Mouse (Mus musculus) spleen, adult 10 weeks (tissue): Measurements from ENCODE around the gene Olfr308. TPM values are rescaled to one million over a fixed set of nuclear protein-coding genes. Genes with fewer than 3 reads are reported as not detected.

Experiments used
- polyA plus RNA-seq: library from polyadenylated mRNA; stranded (reverse); fragments of 350-450 nt; fragmentation: Illumina TruSeq; extraction: RNeasy Lipid Tissue Mini Kit (QIAGEN cat#74804); gene quantifications from one replicate; pipeline ENCODE4 v1.2.3, GENCODE M21; 2015; ENCODE audit warnings: low replicate concordance; ENCODE audit not compliant: insufficient read depth

The Olfr308 gene
- polyA plus RNA-seq: not detected

GRCm38 (mm10) chr7:86325530-86325929 is at the start of gene Olfr308:
Olfr308 (minus strand) TSS chr7:86325630.

GRCm38 (mm10) chr7:86366828-86367227 is 41.4 kb upstream of the Olfr308 start, which contains the start of gene Olfr305:
Olfr305 (minus strand) TSS chr7:86366928.

GRCm38 (mm10) chr7:86337486-86337885 is 12.1 kb upstream of the Olfr308 start, which contains the start of gene Olfr307:
Olfr307 (minus strand) TSS chr7:86337586.

GRCm38 (mm10) chr7:86313608-86314007 is 11.8 kb downstream of the Olfr308 start, which contains the start of gene Olfr309:
Olfr309 (minus strand) TSS chr7:86313708.

GRCm38 (mm10) chr7:86277072-86277471 is 48.4 kb downstream of the Olfr308 start, which contains the start of gene Olfr310:
Olfr310 (minus strand) TSS chr7:86277172.

Other genes with a start within 250 kb of the Olfr308 start
- gene Vmn2r75, start 153.9 kb downstream of the Olfr308 start, polyA plus RNA-seq: not detected
- not detected for gene Vmn2r76, start 79.3 kb downstream of the Olfr308 start, polyA plus RNA-seq
- gene Olfr310, start 48.5 kb downstream of the Olfr308 start, polyA plus RNA-seq: not detected
- not detected for gene Olfr309, start 11.9 kb downstream of the Olfr308 start, polyA plus RNA-seq
- gene Olfr307, start 12.0 kb upstream of the Olfr308 start, polyA plus RNA-seq: not detected
- gene Olfr305, start 41.3 kb upstream of the Olfr308 start, polyA plus RNA-seq: not detected
- not detected for gene Olfr304, start 61.0 kb upstream of the Olfr308 start, polyA plus RNA-seq
- not detected for gene Olfr303, start 72.2 kb upstream of the Olfr308 start, polyA plus RNA-seq
- not detected for gene Olfr301, start 78.2 kb upstream of the Olfr308 start, polyA plus RNA-seq
- gene Olfr299, start 134.3 kb upstream of the Olfr308 start, polyA plus RNA-seq: not detected
- not detected for gene Olfr298, start 166.9 kb upstream of the Olfr308 start, polyA plus RNA-seq
- gene Olfr297, start 194.3 kb upstream of the Olfr308 start, polyA plus RNA-seq: not detected